In genomic region chr14:108152981-108153380, GRCm38 (mm10) we compare ENCODE assay signal across 15 mouse cellular contexts.
A peak's percentile ranks its signal among the peaks of the same experiment; 100 is the strongest.
DNase-seq lines count a peak whose midpoint lies in the region; ATAC-seq and TF ChIP-seq lines count a peak whose summit lies in the region.
"Had no signal": no experiment of that assay in that cellular context is flagged by ENCODE, and none has a peak within 500 bp of the region (broad histone marks: within the 10 kb centered on the region; RNA-seq: fewer than 3 reads in every experiment).

No protein-coding gene starts in this region.

- H3K9ac ChIP-seq in forebrain, embryonic 15.5 days (replicated peaks) = no peak overlapping the region
- H3K9ac ChIP-seq in forebrain, embryonic 11.5 days (ENCODE audit: low read length) = no peak overlapping the region
- H3K9ac ChIP-seq in forebrain, postnatal 0 days = no peak overlapping the region
- H3K9ac ChIP-seq: heart, embryonic 15.5 days; hindbrain, embryonic 14.5 days; liver, embryonic 15.5 days had no signal

- H3K4me2 ChIP-seq in forebrain, embryonic 15.5 days (replicated peaks) = no peak overlapping the region
- H3K4me2 ChIP-seq in forebrain, embryonic 11.5 days (ENCODE audit: low read depth, low read length, severe bottlenecking) = no peak overlapping the region
- no peak overlapping the region for H3K4me2 ChIP-seq in forebrain, postnatal 0 days (ENCODE audit: low read depth)
- H3K4me2 ChIP-seq: heart, embryonic 15.5 days; hindbrain, embryonic 14.5 days; liver, embryonic 15.5 days had no signal

- H3K4me1 ChIP-seq in forebrain, embryonic 15.5 days = no peaks in the 10 kb centered on the region; the same call in 1 of the 2 replicates
- H3K4me1 ChIP-seq in forebrain, embryonic 11.5 days (replicated peaks; ENCODE audit: control insufficient read depth, insufficient read depth, low read length) = no peaks in the 10 kb centered on the region
- H3K4me1 ChIP-seq in forebrain, postnatal 0 days (ENCODE audit: insufficient read depth) = no peaks in the 10 kb centered on the region
- H3K4me1 ChIP-seq: heart, embryonic 15.5 days; liver, embryonic 15.5 days had no signal

- H3K27me3 ChIP-seq in forebrain, embryonic 15.5 days = no peaks in the 10 kb centered on the region
- no peaks in the 10 kb centered on the region for H3K27me3 ChIP-seq in forebrain, embryonic 11.5 days (ENCODE audit: control insufficient read depth, insufficient read depth, low read length)
- H3K27me3 ChIP-seq in forebrain, postnatal 0 days (ENCODE audit: insufficient read depth, low read length) = no peaks in the 10 kb centered on the region
- H3K27me3 ChIP-seq: heart, embryonic 15.5 days; liver, embryonic 15.5 days had no signal

- no peak overlapping the region for H3K4me3 ChIP-seq in forebrain, embryonic 15.5 days
- no peak overlapping the region for H3K4me3 ChIP-seq in forebrain, embryonic 11.5 days (ENCODE audit: low read depth, low read length)
- no peak overlapping the region for H3K4me3 ChIP-seq in forebrain, postnatal 0 days (ENCODE audit: low read depth, low read length)
- H3K4me3 ChIP-seq: heart, embryonic 15.5 days; liver, embryonic 15.5 days had no signal

- TF ChIP-seq CTCF in forebrain, postnatal 0 days (IDR thresholded peaks at IDR 0.05; ENCODE audit: low read depth) = no peak

- peak; percentile 46; the same call in 1 of the 2 replicates for ATAC-seq in forebrain, embryonic 15.5 days (replicated peaks)
- no peak for ATAC-seq in forebrain, embryonic 11.5 days (replicated peaks; ENCODE audit: low FRiP score)
- peak; percentile 58 for ATAC-seq in forebrain, postnatal 0 days
- ATAC-seq: activated CD4-positive, CD25-positive, alpha-beta regulatory T cell, adult 4 months had no signal

- no peaks in the 10 kb centered on the region for H3K36me3 ChIP-seq in forebrain, embryonic 15.5 days
- no peaks in the 10 kb centered on the region for H3K36me3 ChIP-seq in forebrain, embryonic 11.5 days (ENCODE audit: control insufficient read depth, insufficient read depth, low read length)
- no peaks in the 10 kb centered on the region for H3K36me3 ChIP-seq in forebrain, postnatal 0 days (ENCODE audit: insufficient read depth)
- H3K36me3 ChIP-seq: heart, embryonic 15.5 days; liver, embryonic 15.5 days had no signal

- 56% methylated on average over 5 of the region's 5 CpGs for WGBS in forebrain, embryonic 15.5 days
- WGBS in forebrain, embryonic 11.5 days = 89% methylated on average over 5 of the region's 5 CpGs
- WGBS in forebrain, postnatal 0 days = 53% methylated on average over 5 of the region's 5 CpGs

- no peak for DNase-seq in forebrain, embryonic 11.5 days (ENCODE audit: low spot score)
- peak; percentile 37 for DNase-seq in brain, embryonic 18.5 days (ENCODE audit: low read depth, low spot score)
- peak; percentile 70 for DNase-seq in forebrain, postnatal 0 days
- DNase-seq in layer of hippocampus, postnatal 14 days (ENCODE audit: low spot score in 2 of 2) = peak; percentile 16 to 75
- no peak for DNase-seq in MN1 (ENCODE audit: low spot score)
- DNase-seq in thymus, postnatal 25 days = no peak
- DNase-seq: embryo, embryonic 11 days; kidney, adult 9 months; lung, postnatal 4 days; retina, postnatal 1 day had no signal

- H3K27ac ChIP-seq in forebrain, embryonic 15.5 days (replicated peaks) = no peak overlapping the region
- H3K27ac ChIP-seq in forebrain, embryonic 11.5 days (ENCODE audit: low read depth, low read length) = no peak overlapping the region
- H3K27ac ChIP-seq in forebrain, postnatal 0 days (ENCODE audit: low read depth, low read length) = no peak overlapping the region
- H3K27ac ChIP-seq: heart, embryonic 15.5 days; hindbrain, embryonic 14.5 days; liver, embryonic 15.5 days had no signal

- H3K9me3 ChIP-seq in forebrain, embryonic 15.5 days = no peaks in the 10 kb centered on the region
- H3K9me3 ChIP-seq in forebrain, embryonic 11.5 days (ENCODE audit: control insufficient read depth, low read length) = no peaks in the 10 kb centered on the region
- H3K9me3 ChIP-seq in forebrain, postnatal 0 days (ENCODE audit: low read length) = no peaks in the 10 kb centered on the region
- H3K9me3 ChIP-seq: heart, embryonic 15.5 days; liver, embryonic 15.5 days had no signal

Comparison
In these comparisons a context has a peak if more than half of its experiments do, and no peak if none do; other contexts are left out.
1. DNase-seq: peak in brain, embryonic 18.5 days (single experiment), forebrain, postnatal 0 days (single experiment) and layer of hippocampus, postnatal 14 days (2 of 2); none in forebrain, embryonic 11.5 days (single experiment), MN1 (single experiment) and thymus, postnatal 25 days (single experiment).